Mouse (Mus musculus): ENCODE results near the gene Plbd2. TPM values are rescaled to one million over a fixed set of nuclear protein-coding genes. Genes with fewer than 3 reads are reported as not detected.
A peak's percentile ranks its signal among the peaks of the same experiment; 100 is the strongest.

Plbd2 gene
- polyA plus RNA-seq, 1 experiment = 9.9 TPM

GRCm38 (mm10) chr5:120531631-120532030 lies 28.2 kb upstream of the Plbd2 start:
- TF ChIP-seq POLR2A (IDR thresholded peaks at IDR 0.05; ENCODE audit: borderline replicate concordance, control insufficient read depth, low read depth, low read length) (no peak), CTCF (IDR thresholded peaks at IDR 0.05; ENCODE audit: control insufficient read depth, insufficient read depth, low read length) (no peak)
- Histone ChIP-seq H3K27ac (ENCODE audit: control insufficient read depth, insufficient read depth, low read depth, low read length, poor library complexity) (no peak overlapping the region), H3K4me1 (ENCODE audit: control insufficient read depth, insufficient read depth, low read length) (peaks cover 1% of the 10 kb centered on the region; the same call in 1 of the 2 replicates), H3K4me3 (replicated peaks; ENCODE audit: control insufficient read depth, low read depth, low read length) (no peak overlapping the region)
- WGBS = 84% methylated on average over 8 of the region's 8 CpGs

GRCm38 (mm10) chr5:120527296-120527964 lies 24.0 kb upstream of the Plbd2 start:
- Histone ChIP-seq H3K4me1 (ENCODE audit: control insufficient read depth, insufficient read depth, low read length) (peaks cover 1% of the 10 kb centered on the region; the same call in 1 of the 2 replicates), H3K4me3 (replicated peaks; ENCODE audit: control insufficient read depth, low read depth, low read length) (no peak overlapping the region), H3K27ac (ENCODE audit: control insufficient read depth, insufficient read depth, low read depth, low read length, poor library complexity) (no peak overlapping the region)
- TF ChIP-seq CTCF (IDR thresholded peaks at IDR 0.05; ENCODE audit: control insufficient read depth, insufficient read depth, low read length) (no peak), POLR2A (IDR thresholded peaks at IDR 0.05; ENCODE audit: borderline replicate concordance, control insufficient read depth, low read depth, low read length) (no peak)
- WGBS = 21% methylated on average over 17 of the region's 20 CpGs

DNA sequence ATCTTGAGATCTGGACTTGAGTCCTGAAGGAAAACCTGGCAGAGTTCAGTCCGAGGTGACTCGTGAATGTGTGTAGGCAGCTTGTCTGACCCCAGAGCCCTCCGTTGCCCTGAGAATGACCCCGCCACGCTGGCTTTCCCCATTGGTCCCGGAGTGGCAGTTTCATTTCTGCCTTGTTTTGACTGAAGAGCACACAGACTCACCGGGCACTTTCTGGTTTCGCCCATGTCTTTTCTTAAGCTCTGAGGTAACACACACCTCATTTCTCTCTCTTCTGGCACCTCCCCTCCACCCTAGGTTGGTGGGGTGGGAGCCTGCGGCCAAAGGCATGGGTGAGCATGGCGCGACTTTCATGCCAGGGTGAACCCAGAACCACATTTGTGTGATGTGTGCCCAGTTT lies 22.9 kb upstream of the Plbd2 start:
- Histone ChIP-seq H3K4me1 (ENCODE audit: control insufficient read depth, insufficient read depth, low read length) (peaks cover 1% of the 10 kb centered on the region; the same call in 1 of the 2 replicates), H3K4me3 (replicated peaks; ENCODE audit: control insufficient read depth, low read depth, low read length) (no peak overlapping the region), H3K27ac (ENCODE audit: control insufficient read depth, insufficient read depth, low read depth, low read length, poor library complexity) (peak overlapping the region; percentile 16; the same call in 1 of the 2 replicates)
- 55% methylated on average over 11 of the region's 11 CpGs for whole genome bisulfite sequencing
- TF ChIP-seq POLR2A (IDR thresholded peaks at IDR 0.05; ENCODE audit: borderline replicate concordance, control insufficient read depth, low read depth, low read length) (no peak), CTCF (IDR thresholded peaks at IDR 0.05; ENCODE audit: control insufficient read depth, insufficient read depth, low read length) (no peak)

- Histone ChIP-seq H3K4me3 (replicated peaks; ENCODE audit: control insufficient read depth, low read depth, low read length) (no peak overlapping the region), H3K27ac (ENCODE audit: control insufficient read depth, insufficient read depth, low read depth, low read length, poor library complexity) (no peak overlapping the region), H3K4me1 (ENCODE audit: control insufficient read depth, insufficient read depth, low read length) (peaks cover 1% of the 10 kb centered on the region; the same call in 1 of the 2 replicates)
- TF ChIP-seq CTCF (IDR thresholded peaks at IDR 0.05; ENCODE audit: control insufficient read depth, insufficient read depth, low read length) (peak; percentile 63), POLR2A (IDR thresholded peaks at IDR 0.05; ENCODE audit: borderline replicate concordance, control insufficient read depth, low read depth, low read length) (no peak)
- 58% methylated on average over 5 of the region's 5 CpGs for WGBS
Measured at GRCm38 (mm10) chr5:120525737-120526136, 22.3 kb upstream of the Plbd2 start.

DNA sequence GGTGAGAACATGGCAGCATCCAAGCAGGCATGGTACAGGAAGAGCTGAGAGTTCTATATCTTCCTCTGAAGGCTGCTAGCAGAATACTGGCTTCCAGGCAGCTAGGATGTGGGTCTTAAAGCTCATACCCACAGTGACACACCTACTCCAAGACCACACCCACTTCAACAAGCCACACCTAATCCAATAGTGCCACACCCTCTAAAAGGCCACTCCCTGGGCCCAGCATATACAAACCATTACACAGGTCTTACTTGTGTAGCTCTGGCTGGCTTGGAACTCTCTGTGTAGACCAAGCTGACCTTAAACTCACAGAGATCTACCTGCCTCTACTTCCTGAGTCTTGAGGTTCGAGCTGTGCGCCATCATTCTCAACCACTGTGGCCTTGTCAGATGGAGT lies 21.3 kb upstream of the Plbd2 start:
- WGBS = 84% methylated on average over 2 of the region's 2 CpGs
- TF ChIP-seq POLR2A (IDR thresholded peaks at IDR 0.05; ENCODE audit: borderline replicate concordance, control insufficient read depth, low read depth, low read length) (no peak), CTCF (IDR thresholded peaks at IDR 0.05; ENCODE audit: control insufficient read depth, insufficient read depth, low read length) (no peak)
- no peak overlapping the region for H3K27ac ChIP-seq (ENCODE audit: control insufficient read depth, insufficient read depth, low read depth, low read length, poor library complexity)
- H3K4me1 ChIP-seq (ENCODE audit: control insufficient read depth, insufficient read depth, low read length) = peaks cover 1% of the 10 kb centered on the region; the same call in 1 of the 2 replicates
- H3K4me3 ChIP-seq (replicated peaks; ENCODE audit: control insufficient read depth, low read depth, low read length) = no peak overlapping the region

GRCm38 (mm10) chr5:120522649-120523048 lies 19.2 kb upstream of the Plbd2 start:
- 0 out of 2 replicates have a peak, but pooled peaks cover 1% of the 10 kb centered on the region for H3K4me1 ChIP-seq (ENCODE audit: control insufficient read depth, insufficient read depth, low read length)
- no peak overlapping the region for H3K27ac ChIP-seq (ENCODE audit: control insufficient read depth, insufficient read depth, low read depth, low read length, poor library complexity)
- H3K4me3 ChIP-seq (replicated peaks; ENCODE audit: control insufficient read depth, low read depth, low read length) = no peak overlapping the region
- TF ChIP-seq CTCF (IDR thresholded peaks at IDR 0.05; ENCODE audit: control insufficient read depth, insufficient read depth, low read length) (peak; percentile 76), POLR2A (IDR thresholded peaks at IDR 0.05; ENCODE audit: borderline replicate concordance, control insufficient read depth, low read depth, low read length) (no peak)
- WGBS = 76% methylated on average over 3 of the region's 3 CpGs

DNA sequence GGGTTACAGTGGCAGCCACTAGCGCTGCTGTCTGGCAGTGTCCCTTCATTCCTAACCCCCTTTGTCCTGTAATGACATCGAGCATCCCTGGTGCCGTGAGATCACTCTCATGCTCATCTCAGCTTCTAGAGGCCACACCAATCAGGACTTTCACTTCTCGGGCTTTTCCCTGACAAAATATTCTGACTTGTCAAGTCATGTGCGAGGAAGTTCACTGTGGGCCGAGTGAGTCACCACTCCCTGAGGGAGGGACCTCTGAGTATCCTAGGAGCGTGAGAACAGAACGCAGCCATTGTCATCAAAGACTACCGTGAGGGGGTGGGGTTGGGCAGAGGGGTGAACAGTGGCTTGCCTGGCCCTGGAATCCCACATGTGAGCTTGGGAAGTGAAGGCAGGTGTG lies 14.1 kb upstream of the Plbd2 start:
- no peak overlapping the region for H3K4me3 ChIP-seq (replicated peaks; ENCODE audit: control insufficient read depth, low read depth, low read length)
- H3K4me1 ChIP-seq (ENCODE audit: control insufficient read depth, insufficient read depth, low read length) = peaks cover 1% of the 10 kb centered on the region; the same call in 1 of the 2 replicates
- no peak for TF ChIP-seq CTCF (IDR thresholded peaks at IDR 0.05; ENCODE audit: control insufficient read depth, insufficient read depth, low read length)
- TF ChIP-seq POLR2A (IDR thresholded peaks at IDR 0.05; ENCODE audit: borderline replicate concordance, control insufficient read depth, low read depth, low read length) = no peak
- H3K27ac ChIP-seq (ENCODE audit: control insufficient read depth, insufficient read depth, low read depth, low read length, poor library complexity) = no peak overlapping the region
- WGBS = 55% methylated on average over 9 of the region's 9 CpGs

- Histone ChIP-seq H3K27ac (ENCODE audit: control insufficient read depth, insufficient read depth, low read depth, low read length, poor library complexity) (peak overlapping the region; percentile 16), H3K4me1 (ENCODE audit: control insufficient read depth, insufficient read depth, low read length) (peaks cover 1% of the 10 kb centered on the region; the same call in 1 of the 2 replicates), H3K4me3 (replicated peaks; ENCODE audit: control insufficient read depth, low read depth, low read length) (no peak overlapping the region)
- TF ChIP-seq POLR2A (IDR thresholded peaks at IDR 0.05; ENCODE audit: borderline replicate concordance, control insufficient read depth, low read depth, low read length) (no peak), CTCF (IDR thresholded peaks at IDR 0.05; ENCODE audit: control insufficient read depth, insufficient read depth, low read length) (no peak)
- 53% methylated on average over 15 of the region's 15 CpGs for WGBS
Measured at GRCm38 (mm10) chr5:120516221-120516984, 13.0 kb upstream of the Plbd2 start.
